Mouse (Mus musculus): ENCODE data around the gene Olfr1245.

GRCm38 (mm10) chr2:89578347-89578746, at the start of gene Olfr1245:
- TF ChIP-seq CTCF (IDR thresholded peaks at IDR 0.05; ENCODE audit: borderline replicate concordance, insufficient read depth, low read length) (no peak), POLR2A (IDR thresholded peaks at IDR 0.05; ENCODE audit: low read depth, low read length) (no peak)
